Mouse (Mus musculus) embryo, embryonic 10 days (tissue): ENCODE data around the gene Mb.

Source experiments
- DNase-seq: peaks from one replicate; pipeline ENCODE4 v3.0.0-alpha.2; 2015; ENCODE audit warnings: low spot score

The Mb gene

GRCm38 (mm10) chr15:77027117-77027516 lies 23.4 kb downstream of the Mb start:
- DNase-seq: no peak

GRCm38 (mm10) chr15:77025884-77026583 lies 24.4 kb downstream of the Mb start:
- peak; percentile 42 for DNase-seq

- DNase-seq: no peak
Observed at GRCm38 (mm10) chr15:77022401-77022957, 28.0 kb downstream of the Mb start.

GRCm38 (mm10) chr15:77021851-77022250 lies 28.6 kb downstream of the Mb start:
- no peak for DNase-seq

- no peak for DNase-seq
Observed at GRCm38 (mm10) chr15:77021056-77021455, 29.4 kb downstream of the Mb start.

- no peak for DNase-seq
Observed at GRCm38 (mm10) chr15:77020136-77020535, 30.3 kb downstream of the Mb start.

GRCm38 (mm10) chr15:77019533-77019932 lies 30.9 kb downstream of the Mb start:
- no peak for DNase-seq

GRCm38 (mm10) chr15:77018740-77019340 lies 31.6 kb downstream of the Mb start:
- peak; percentile 38 for DNase-seq

- no peak for DNase-seq
Observed at GRCm38 (mm10) chr15:77017897-77018296, 32.6 kb downstream of the Mb start.

- no peak for DNase-seq
Observed at GRCm38 (mm10) chr15:77016509-77016908, 34.0 kb downstream of the Mb start.

GRCm38 (mm10) chr15:77014985-77015384 lies 35.5 kb downstream of the Mb start:
- DNase-seq: no peak

GRCm38 (mm10) chr15:77014431-77014830 lies 36.0 kb downstream of the Mb start:
- no peak for DNase-seq

- peak; percentile 60 for DNase-seq
Observed at GRCm38 (mm10) chr15:77013753-77014241, 36.7 kb downstream of the Mb start.

- no peak for DNase-seq
Observed at GRCm38 (mm10) chr15:77008851-77009250, 41.6 kb downstream of the Mb start.

GRCm38 (mm10) chr15:77003868-77004215 lies 46.6 kb downstream of the Mb start:
- peak; percentile 79 for DNase-seq

- DNase-seq: no peak
Observed at GRCm38 (mm10) chr15:77003173-77003867, 47.1 kb downstream of the Mb start.

- DNase-seq: no peak
Observed at GRCm38 (mm10) chr15:76998878-76999588, 51.4 kb downstream of the Mb start.

- no peak for DNase-seq
Observed at GRCm38 (mm10) chr15:76998048-76998447, 52.4 kb downstream of the Mb start.

- no peak for DNase-seq
Observed at GRCm38 (mm10) chr15:76994413-76994812, 56.1 kb downstream of the Mb start.

- DNase-seq: peak; percentile 71
Observed at GRCm38 (mm10) chr15:76987542-76988094, 62.9 kb downstream of the Mb start.

- no peak for DNase-seq
Observed at GRCm38 (mm10) chr15:76987137-76987536, 63.3 kb downstream of the Mb start.

GRCm38 (mm10) chr15:76982745-76983144 lies 67.7 kb downstream of the Mb start:
- peak; percentile 44 for DNase-seq
